Mouse (Mus musculus) megakaryocyte, embryonic 14.5 days (primary cell): ENCODE measurements around the gene Socs5.

Experiments
- FLI1 ChIP-seq: IDR thresholded peaks from 2 replicates; pipeline ENCODE4 v1.6.1; 2012; ENCODE audit warnings: low read length, inconsistent platforms, mixed read lengths
- GATA1 ChIP-seq: IDR thresholded peaks from 3 replicates; pipeline ENCODE4 v1.6.1; 2012; ENCODE audit warnings: mixed read lengths, low read length, inconsistent platforms, borderline replicate concordance

DNA sequence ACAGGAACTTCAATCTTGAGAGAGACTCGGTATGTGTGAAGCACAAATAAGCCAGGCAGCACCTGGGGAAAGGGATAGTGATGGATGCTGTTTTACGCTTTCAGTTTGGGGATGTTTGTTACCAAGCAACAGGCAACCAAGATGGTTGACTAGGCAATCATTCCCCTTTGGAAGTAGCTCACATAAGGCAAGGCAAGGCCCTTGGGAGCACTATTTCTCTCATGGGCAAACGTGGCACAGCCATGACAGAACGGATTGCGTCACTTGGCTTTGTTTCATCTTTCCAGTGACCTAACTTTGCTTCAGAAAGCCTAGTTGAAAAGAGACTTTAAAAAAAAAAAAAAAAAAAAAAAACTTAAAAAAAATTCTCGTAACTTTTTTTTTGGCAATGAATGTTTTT is 21.8 kb upstream of the Socs5 start:
- TF ChIP-seq GATA1 (no peak), FLI1 (no peak)
